Mouse (Mus musculus): ENCODE measurements at regions not wholly inside any gene's neighbourhood (a gene's known extent, or its start where the extent isn't known, plus 50 kb on each side); places are given as distances from the start of the nearest gene placed in this dataset.

DNA sequence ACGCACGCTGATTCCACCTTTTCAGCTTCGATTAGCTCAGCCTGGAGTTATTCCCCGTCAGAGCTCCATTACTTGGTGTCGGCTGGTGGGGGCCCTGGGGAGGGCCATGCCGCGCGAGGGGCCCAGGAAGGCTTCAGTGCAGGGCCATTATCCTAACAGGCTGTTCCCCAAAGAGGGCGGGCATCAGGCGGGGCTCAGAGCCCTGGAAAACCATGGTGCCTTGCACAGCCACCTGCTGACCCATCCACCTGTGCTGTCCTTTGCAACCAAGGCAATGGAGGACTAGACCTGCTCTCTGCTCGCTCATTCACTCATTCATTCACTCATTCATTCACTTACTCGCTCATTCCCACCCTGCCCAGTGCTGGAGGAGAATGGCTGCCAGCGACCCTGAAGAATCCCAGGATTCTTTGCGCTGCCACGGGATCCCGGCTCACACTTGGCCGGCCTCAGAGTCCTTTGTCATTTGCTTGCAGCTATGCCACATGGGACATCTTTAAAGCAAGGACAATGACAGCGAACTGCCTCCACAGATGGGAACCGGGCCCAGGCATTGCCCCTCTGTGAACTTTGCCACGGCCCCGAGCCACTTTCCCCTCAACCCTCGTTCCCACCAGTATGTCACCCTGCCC is 78.6 kb upstream of the Nkx1-1 start:
- no peak for DNase-seq (ENCODE audit: low spot score)

DNA sequence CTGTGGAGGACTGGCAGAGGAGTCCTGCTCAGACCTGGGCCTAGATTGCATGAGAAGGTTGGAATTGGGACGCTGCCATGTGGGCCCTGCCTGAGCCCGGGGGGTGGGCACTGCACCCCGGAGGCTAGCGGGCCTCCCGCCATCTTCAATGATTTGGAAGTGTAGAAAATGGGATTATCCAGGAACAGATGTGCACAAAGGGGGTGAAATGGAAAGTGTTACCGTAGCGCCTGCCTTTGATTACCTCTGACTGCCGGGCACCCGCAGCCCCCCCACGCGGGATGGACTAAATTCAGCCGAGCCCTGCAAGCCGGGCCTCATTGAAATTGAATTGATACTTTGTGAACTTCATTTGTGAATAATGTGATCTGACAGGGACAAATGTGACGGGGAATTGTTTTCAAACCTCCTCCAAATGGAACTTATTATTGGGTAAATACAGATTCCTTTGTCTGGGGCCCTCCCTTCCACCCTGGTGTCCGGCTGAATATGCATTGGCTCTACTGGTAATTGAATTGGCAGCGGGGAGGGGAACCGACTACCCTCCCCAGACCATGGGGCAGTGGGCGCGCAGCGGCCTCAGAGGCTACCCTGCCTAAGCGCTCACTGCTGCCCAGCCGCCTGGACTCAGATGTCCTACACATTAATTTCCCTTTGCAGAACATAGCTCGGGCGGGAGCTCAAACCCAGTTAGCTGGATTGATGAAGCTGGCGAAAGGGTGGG is 77.9 kb upstream of the Nkx1-1 start:
- DNase-seq (ENCODE audit: low spot score): no peak

DNA sequence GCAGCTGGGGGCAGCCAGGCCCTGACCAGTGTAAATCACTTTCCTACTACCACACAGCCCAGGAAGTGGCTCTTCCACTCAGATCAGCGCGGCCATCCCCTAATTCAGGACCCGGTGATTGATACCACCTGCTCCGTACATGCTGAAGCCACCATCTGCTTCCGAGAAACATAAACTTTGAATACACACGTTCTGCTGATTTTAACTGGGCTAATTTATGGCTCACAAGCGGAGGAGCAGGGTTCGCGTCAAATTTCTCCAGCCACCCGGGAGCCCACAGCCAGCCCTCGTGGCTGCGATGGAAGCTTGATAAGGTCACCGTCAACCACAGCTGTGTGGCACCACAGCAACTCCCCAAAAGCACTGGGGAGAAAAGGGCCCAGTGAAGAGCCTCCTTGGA is 72.0 kb upstream of the Nkx1-1 start:
- DNase-seq (ENCODE audit: low spot score): no peak

DNA sequence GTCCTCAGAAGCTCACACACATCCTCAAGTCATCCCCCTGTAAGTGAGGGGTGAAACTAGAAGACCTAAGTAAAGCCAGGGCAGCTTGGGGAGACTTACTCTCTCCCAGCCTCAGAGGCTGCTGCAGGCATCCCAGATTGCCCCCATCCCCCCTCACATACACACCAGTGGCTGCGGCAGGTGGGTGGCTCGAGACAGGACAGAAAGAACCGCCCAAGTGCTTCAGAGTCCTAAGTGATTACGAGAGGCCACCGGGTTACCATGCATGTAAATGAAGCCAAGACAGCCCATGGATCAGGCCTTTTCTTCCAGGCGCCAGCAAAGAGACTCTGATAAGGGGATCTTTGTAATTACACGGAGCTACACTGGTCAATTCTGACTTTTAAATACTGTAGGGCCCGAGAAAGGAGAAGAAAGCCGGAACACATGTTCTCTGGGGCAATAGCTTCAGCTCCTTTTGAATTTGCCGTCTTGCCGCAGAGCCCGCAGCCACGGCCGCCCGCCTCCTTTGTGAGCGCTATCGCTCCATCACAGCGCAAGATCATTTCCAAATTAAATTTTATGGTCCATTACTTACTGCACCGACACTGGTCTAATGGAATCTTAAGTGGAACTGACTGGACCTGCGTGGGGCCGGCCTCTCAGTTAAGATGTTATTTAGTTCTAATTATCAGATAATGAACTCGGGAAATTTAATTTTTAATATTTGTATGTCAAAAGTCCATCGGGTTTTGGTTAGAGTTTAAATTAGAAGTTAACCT is 68.1 kb upstream of the Nkx1-1 start:
- DNase-seq (ENCODE audit: low spot score): no peak

DNA sequence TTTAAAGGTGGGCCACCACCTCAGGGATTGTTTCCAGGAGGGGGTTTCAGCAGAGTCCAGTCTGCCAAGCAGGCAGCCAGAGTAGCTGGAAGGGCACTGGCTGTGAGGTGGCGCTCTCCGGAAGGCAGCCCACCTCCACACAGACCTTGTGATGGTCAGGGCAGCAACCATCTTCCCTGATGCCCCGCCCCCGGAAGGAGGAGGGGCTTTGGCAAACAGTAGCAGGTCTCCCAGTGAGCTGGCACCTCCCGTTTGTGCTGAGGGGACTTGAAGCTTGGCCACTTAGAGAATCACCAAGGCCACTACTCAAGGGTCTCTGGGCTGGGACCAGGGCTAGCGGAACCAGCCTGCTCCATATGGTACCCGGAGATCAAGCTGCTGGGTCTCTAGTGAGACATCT is 67.4 kb upstream of the Nkx1-1 start:
- no peak for DNase-seq (ENCODE audit: low spot score)

DNA sequence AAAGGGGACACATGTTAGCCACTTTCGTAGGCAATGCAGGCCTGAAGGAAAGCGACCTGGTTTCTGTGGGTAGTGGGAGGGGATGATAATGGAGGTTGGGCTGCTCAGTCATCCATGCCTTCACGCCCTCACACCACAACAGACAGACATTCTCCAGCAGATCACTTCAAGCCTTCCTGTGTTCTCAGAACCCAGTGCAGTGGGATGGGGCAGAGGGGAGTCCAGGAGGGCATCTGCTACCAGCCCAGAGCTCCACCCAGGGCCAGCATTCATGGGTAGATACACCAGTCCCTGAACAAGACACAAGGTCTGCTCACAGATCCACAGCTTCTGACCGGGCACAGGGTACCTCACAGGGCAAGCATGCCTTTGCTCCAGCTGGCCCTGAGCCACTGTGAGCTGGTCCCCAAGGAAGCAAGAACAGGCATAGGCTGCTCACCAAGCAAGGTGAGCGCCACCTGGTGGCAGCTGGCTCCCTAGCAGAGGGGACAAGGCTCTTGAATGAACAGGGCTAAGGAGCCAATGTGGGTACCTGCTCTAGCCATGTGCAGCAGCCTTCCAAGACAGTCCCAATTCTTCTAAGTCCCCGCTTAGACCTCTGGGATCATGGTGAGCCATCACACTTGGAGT is 62.2 kb upstream of the Nkx1-1 start:
- peak; percentile 30 for DNase-seq (ENCODE audit: low spot score)

DNA sequence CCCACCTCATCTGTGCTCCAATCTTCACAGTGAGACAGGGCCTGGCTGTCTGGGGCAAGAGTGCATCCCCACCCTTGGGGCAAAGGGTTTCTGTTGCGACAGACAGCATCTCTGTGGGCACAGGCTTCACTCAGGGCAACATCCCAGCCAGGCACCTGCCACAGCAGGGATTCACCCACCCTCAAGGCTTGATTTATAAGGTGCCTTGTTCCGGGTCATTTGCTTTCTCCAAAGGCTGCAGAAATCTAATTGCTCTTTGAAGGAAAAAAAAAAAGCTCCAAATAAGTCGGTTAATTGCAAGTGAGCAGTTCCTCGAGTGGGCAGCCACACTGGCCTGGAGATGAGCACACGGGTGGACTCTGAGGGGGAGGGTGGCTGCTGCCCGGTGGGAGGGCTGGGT is 61.5 kb upstream of the Nkx1-1 start:
- DNase-seq (ENCODE audit: low spot score): no peak

DNA sequence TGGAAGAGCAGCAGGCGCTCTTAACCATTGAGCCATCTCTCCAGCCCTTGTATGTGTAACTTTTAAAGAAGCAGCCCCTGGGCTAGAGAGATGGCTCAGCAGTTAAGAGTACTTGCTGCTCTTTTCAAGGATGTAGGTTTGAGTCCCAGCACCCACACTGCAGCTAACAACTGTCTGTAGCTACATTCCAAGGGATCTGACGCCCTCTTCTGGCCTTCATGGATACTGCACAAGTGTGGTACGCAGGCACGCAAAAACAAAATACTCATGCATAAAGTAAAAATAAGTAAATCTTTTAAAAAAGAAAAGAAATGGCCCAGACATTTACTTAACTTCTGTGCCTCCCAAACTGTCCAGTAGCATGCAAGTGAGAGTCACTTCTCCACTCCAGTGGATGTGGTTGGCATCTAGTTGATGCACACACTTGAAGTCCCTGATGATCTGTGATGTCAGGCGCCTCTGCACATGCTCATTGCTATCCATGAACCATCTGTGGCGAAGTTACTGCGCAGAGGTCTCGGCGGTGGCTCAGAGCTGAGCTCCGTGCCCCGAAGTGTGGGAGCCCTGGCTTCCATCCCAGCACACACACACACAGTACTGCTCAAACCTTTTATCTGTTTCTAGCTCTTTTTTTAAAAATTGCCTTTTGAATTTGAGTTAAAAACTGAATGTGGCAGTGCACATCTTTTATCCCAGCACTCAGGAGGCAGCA is 59.0 kb upstream of the Nkx1-1 start:
- no peak for DNase-seq (ENCODE audit: low spot score)

DNA sequence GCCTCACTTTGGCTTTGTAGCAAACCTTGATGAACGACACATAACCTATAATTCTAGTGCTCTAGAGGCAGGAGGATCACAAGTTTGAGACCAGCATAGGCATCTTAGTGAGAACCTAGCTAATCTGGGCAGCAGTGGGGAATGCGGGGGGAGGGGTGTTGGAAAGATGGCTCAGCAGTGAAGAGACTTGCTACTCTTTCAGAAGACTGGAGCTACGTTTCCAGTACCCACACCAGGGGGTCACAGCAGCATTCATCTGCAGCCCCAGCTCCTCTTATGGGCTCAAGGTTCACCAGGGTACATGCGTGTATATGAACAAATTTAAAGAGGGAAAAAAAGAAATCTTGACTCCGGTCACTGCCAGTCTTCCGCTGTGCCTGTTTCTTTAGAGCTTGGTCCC is 55.5 kb upstream of the Nkx1-1 start:
- DNase-seq (ENCODE audit: low spot score): no peak

DNA sequence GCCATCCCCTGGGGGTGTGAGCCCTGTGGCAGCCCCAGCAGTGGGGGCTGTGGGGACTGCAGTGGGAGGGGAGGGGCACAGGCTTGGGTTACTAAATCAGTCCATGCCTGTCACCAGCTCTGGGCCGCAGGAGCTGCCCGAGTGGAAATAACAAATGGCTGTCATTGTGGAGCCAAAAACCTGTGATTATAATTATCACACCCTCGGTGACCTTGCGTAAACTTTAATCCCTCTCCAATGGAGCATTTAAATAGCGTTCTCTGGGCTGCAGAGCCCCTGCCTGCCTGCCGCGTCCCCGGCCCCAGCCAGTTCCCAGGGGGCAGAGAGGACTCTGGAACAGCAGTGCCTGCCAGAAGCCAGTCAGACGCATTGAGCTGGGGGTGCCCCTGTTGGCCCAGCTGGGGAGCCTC is 54.4 kb upstream of the Nkx1-1 start:
- no peak for DNase-seq (ENCODE audit: low spot score)

DNA sequence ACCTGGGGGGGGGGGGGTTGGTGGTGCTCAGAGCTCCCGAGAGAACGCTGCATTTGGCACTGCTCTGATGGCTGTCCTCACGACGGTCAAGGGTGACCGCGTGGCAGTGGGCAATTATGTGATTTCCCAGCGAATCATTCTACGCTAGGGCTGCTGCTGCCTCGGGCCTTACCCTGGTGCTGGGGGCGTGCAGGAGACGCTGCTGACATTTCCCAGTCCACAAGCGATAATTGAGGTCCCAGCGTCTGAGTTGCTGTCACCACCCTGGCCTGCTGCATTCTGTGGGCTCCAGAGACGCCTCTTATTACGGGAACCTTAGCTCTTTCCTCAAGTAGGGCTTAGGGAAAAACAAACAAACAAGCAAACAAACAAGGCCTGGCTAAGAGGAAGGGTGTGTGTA is 52.0 kb upstream of the Nkx1-1 start:
- DNase-seq (ENCODE audit: low spot score): no peak
